Mouse (Mus musculus) liver, postnatal 0 days (tissue): Measurements from ENCODE around the gene Rps12-ps3. TPM values are rescaled to one million over a fixed set of nuclear protein-coding genes. Genes with fewer than 3 reads are reported as not detected.

Experiments used
- ATAC-seq: fragments of 200-750 bp; cut with Nextera tagmentation; 2 replicates; pipeline ENCODE4 v1.8.0; 2017; ENCODE audit warnings: mild to moderate bottlenecking, moderate library complexity
- DNase-seq: peaks from one replicate; pipeline ENCODE4 v3.0.0-alpha.2; 2016
- H3K27ac ChIP-seq: fragments of 300-500 bp; sonication (generic); 2 replicates; pipeline ENCODE4 v1.5.1; 2014; ENCODE audit warnings: antibody characterized with exemption, moderate library complexity, mild to moderate bottlenecking, low read depth
- H3K27me3 ChIP-seq: fragments of 300-500 bp; sonication (generic); 2 replicates; pipeline ENCODE4 v1.6.1; 2014; ENCODE audit warnings: low read length, control low read depth, mixed read lengths; ENCODE audit not compliant: insufficient read depth
- H3K36me3 ChIP-seq: fragments of 300-500 bp; sonication (generic); replicated peaks from 2 replicates; pipeline ENCODE4 v1.6.1; 2014; ENCODE audit warnings: mild to moderate bottlenecking, control low read depth, low read length, moderate library complexity, mixed read lengths; ENCODE audit not compliant: insufficient read depth
- H3K4me1 ChIP-seq: fragments of 300-500 bp; sonication (generic); 2 replicates; pipeline ENCODE4 v1.6.1; 2014; ENCODE audit warnings: antibody characterized with exemption, mild to moderate bottlenecking, control low read depth; ENCODE audit not compliant: insufficient read depth
- H3K4me2 ChIP-seq: fragments of 300-500 bp; sonication (generic); 2 replicates; pipeline ENCODE4 v1.6.1; 2014; ENCODE audit warnings: low read depth, mild to moderate bottlenecking, low read length, moderate library complexity, mixed read lengths
- H3K4me3 ChIP-seq: fragments of 300-500 bp; sonication (generic); 2 replicates; pipeline ENCODE4 v1.5.1; 2014; ENCODE audit warnings: low read depth, low read length
- H3K9ac ChIP-seq: fragments of 300-500 bp; sonication (generic); replicated peaks from 2 replicates; pipeline ENCODE4 v1.6.1; 2014; ENCODE audit warnings: mild to moderate bottlenecking, moderate library complexity
- H3K9me3 ChIP-seq: fragments of 300-500 bp; sonication (generic); 2 replicates; pipeline ENCODE4 v1.6.1; 2016; ENCODE audit warnings: mild to moderate bottlenecking, control low read depth, low read length, mixed read lengths
- CTCF ChIP-seq: sonication (generic); IDR thresholded peaks from 2 replicates; pipeline ENCODE4 v1.5.1; 2016; ENCODE audit warnings: antibody characterized with exemption, low read depth
- EP300 ChIP-seq: IDR thresholded peaks from 2 replicates; pipeline ENCODE4 v1.6.1; 2016; ENCODE audit warnings: antibody characterized with exemption, low read depth, mild to moderate bottlenecking
- WGBS: fragments of 180-500 bp; shearing (Covaris S2); extraction: QIAGEN DNeasy Blood & Tissue Kit; methylation state at CpG from one replicate; pipeline ENCODE4 v1.1.7; 2014; ENCODE audit not compliant: insufficient replicate concordance; 5-methylcytosine and 5-hydroxymethylcytosine counted together
- polyA plus RNA-seq: library from polyadenylated mRNA; unstranded; fragments of >200 nt; fragmentation: Nextera tagmentation; extraction: Ambion mirVana; gene quantifications from 2 replicates; pipeline ENCODE4 v1.2.1, GENCODE M21; 2015

The Rps12-ps3 gene
- polyA plus RNA-seq, 1 experiment from 2014 or later: 12.3 TPM

GRCm38 (mm10) chr19:59339908-59340307, 17.8 kb downstream of the Rps12-ps3 start:
- 0 out of 2 replicates have a peak, but pooled peaks cover 7% of the 10 kb centered on the region for H3K36me3 ChIP-seq
- H3K4me3 ChIP-seq: no peak overlapping the region
- no peak overlapping the region for H3K27ac ChIP-seq
- H3K27me3 ChIP-seq: no peaks in the 10 kb centered on the region
- 78% methylated on average over 3 of the region's 3 CpGs for WGBS
- no peaks in the 10 kb centered on the region for H3K9me3 ChIP-seq
- TF ChIP-seq CTCF (no peak), EP300 (no peak)
- DNase-seq (no peak), ATAC-seq (no peak)
- H3K4me2 ChIP-seq: no peak overlapping the region
- H3K9ac ChIP-seq: no peak overlapping the region
- peaks cover 33% of the 10 kb centered on the region for H3K4me1 ChIP-seq

GRCm38 (mm10) chr19:59342964-59343363, 20.9 kb downstream of the Rps12-ps3 start:
- no peak for ATAC-seq
- Histone ChIP-seq H3K4me1 (peaks cover 24% of the 10 kb centered on the region), H3K27ac (no peak overlapping the region), H3K27me3 (no peaks in the 10 kb centered on the region), H3K9me3 (no peaks in the 10 kb centered on the region), H3K36me3 (0 out of 2 replicates have a peak, but pooled peaks cover 2% of the 10 kb centered on the region), H3K4me2 (peak overlapping the region; percentile 99), H3K4me3 (peak overlapping the region; percentile 96), H3K9ac (peak overlapping the region; percentile 51; the same call in 1 of the 2 replicates)
- DNase-seq: no peak
- 28% methylated on average over 2 of the region's 2 CpGs for WGBS
- no peak for TF ChIP-seq CTCF
- TF ChIP-seq EP300: no peak

- Histone ChIP-seq H3K36me3 (0 out of 2 replicates have a peak, but pooled peaks cover 2% of the 10 kb centered on the region), H3K4me3 (peak overlapping the region; percentile 96), H3K27ac (peak overlapping the region; percentile 96), H3K4me1 (peaks cover 22% of the 10 kb centered on the region), H3K9me3 (no peaks in the 10 kb centered on the region), H3K4me2 (peak overlapping the region; percentile 99), H3K9ac (peak overlapping the region; percentile 96), H3K27me3 (no peaks in the 10 kb centered on the region)
- ATAC-seq (peak; percentile 14), DNase-seq (peak; percentile 74)
- under 1% methylated on average over 14 of the region's 14 CpGs for WGBS
- TF ChIP-seq CTCF (no peak), EP300 (no peak)
Observed at GRCm38 (mm10) chr19:59344304-59344711, 22.2 kb downstream of the Rps12-ps3 start.

- H3K4me1 ChIP-seq: peaks cover 22% of the 10 kb centered on the region
- 1% methylated on average over 59 of the region's 70 CpGs for WGBS
Observed at GRCm38 (mm10) chr19:59345081-59345657, 23.1 kb downstream of the Rps12-ps3 start.

GRCm38 (mm10) chr19:59345658-59346283, 23.7 kb downstream of the Rps12-ps3 start, which contains the start of gene Pdzd8:
Pdzd8 (minus strand) TSS chr19:59345780.
- WGBS: under 1% methylated on average over 76 of the region's 91 CpGs

More at GRCm38 (mm10) chr19:59345081-59345657, 23.1 kb downstream of the Rps12-ps3 start:
- 0 out of 2 replicates have a peak, but pooled peaks cover 2% of the 10 kb centered on the region for H3K36me3 ChIP-seq
- H3K9ac ChIP-seq: peak overlapping the region; percentile 96
- no peaks in the 10 kb centered on the region for H3K27me3 ChIP-seq
- peak overlapping the region; percentile 96 for H3K27ac ChIP-seq
- DNase-seq: peak; percentile 77
- peak overlapping the region; percentile 99 for H3K4me2 ChIP-seq
- H3K9me3 ChIP-seq: no peaks in the 10 kb centered on the region
- TF ChIP-seq CTCF: peak; percentile 51
- no peak for TF ChIP-seq EP300
- peak overlapping the region; percentile 96 for H3K4me3 ChIP-seq
- ATAC-seq: peak; percentile 51

GRCm38 (mm10) chr19:59346325-59346724, 24.2 kb downstream of the Rps12-ps3 start:
- no peaks in the 10 kb centered on the region for H3K36me3 ChIP-seq
- WGBS: 8% methylated on average over 11 of the region's 11 CpGs
- H3K4me1 ChIP-seq: peaks cover 18% of the 10 kb centered on the region
- peak overlapping the region; percentile 99 for H3K4me2 ChIP-seq
- ATAC-seq: no peak
- peak overlapping the region; percentile 96 for H3K9ac ChIP-seq
- H3K9me3 ChIP-seq: no peaks in the 10 kb centered on the region
- no peak for DNase-seq
- TF ChIP-seq CTCF: no peak
- no peak for TF ChIP-seq EP300
- H3K27ac ChIP-seq: peak overlapping the region; percentile 96; the same call in 1 of the 2 replicates
- H3K4me3 ChIP-seq: peak overlapping the region; percentile 96
- H3K27me3 ChIP-seq: no peaks in the 10 kb centered on the region

More at GRCm38 (mm10) chr19:59345658-59346283, 23.7 kb downstream of the Rps12-ps3 start, which contains the start of gene Pdzd8:
- H3K9me3 ChIP-seq: no peaks in the 10 kb centered on the region
- H3K27ac ChIP-seq: peak within 1 kb of the TSS; percentile 96
- H3K4me3 ChIP-seq: peak within 1 kb of the TSS; percentile 96
- peak within 1 kb of the TSS; percentile 96 for H3K9ac ChIP-seq
- ATAC-seq (peak; percentile 95), DNase-seq (peak; percentile 92)
- 0 out of 2 replicates have a peak, but pooled peaks cover 2% of the 10 kb centered on the region for H3K36me3 ChIP-seq
- no peaks in the 10 kb centered on the region for H3K27me3 ChIP-seq
- H3K4me1 ChIP-seq: peaks cover 22% of the 10 kb centered on the region
- peak within 1 kb of the TSS; percentile 99 for H3K4me2 ChIP-seq
- TF ChIP-seq CTCF: peak; percentile 10; the same call in 1 of the 2 replicates
- no peak for TF ChIP-seq EP300
